Mouse (Mus musculus) forebrain, embryonic 15.5 days (tissue): ENCODE results near the gene Nfib. TPM values are rescaled to one million over a fixed set of nuclear protein-coding genes. Genes with fewer than 3 reads are reported as not detected.

Experiments used
- ATAC-seq: fragments of 200-750 bp; cut with Nextera tagmentation; replicated peaks from 2 replicates; pipeline ENCODE4 v1.8.0; 2017; ENCODE audit warnings: mild to moderate bottlenecking, moderate TSS enrichment, moderate library complexity
- H3K27ac ChIP-seq: fragments of 300-500 bp; sonication (generic); replicated peaks from 2 replicates; pipeline ENCODE4 v1.5.1; 2015; ENCODE audit warnings: mild to moderate bottlenecking, inconsistent platforms
- H3K27me3 ChIP-seq: fragments of 300-500 bp; sonication (generic); 2 replicates; pipeline ENCODE4 v1.6.1; 2015; ENCODE audit warnings: inconsistent platforms
- H3K36me3 ChIP-seq: fragments of 300-500 bp; sonication (generic); 2 replicates; pipeline ENCODE4 v1.6.1; 2015; ENCODE audit warnings: mild to moderate bottlenecking, inconsistent platforms
- H3K4me1 ChIP-seq: fragments of 300-500 bp; sonication (generic); 2 replicates; pipeline ENCODE4 v1.6.1; 2015; ENCODE audit warnings: inconsistent platforms
- H3K4me2 ChIP-seq: fragments of 300-500 bp; sonication (generic); replicated peaks from 2 replicates; pipeline ENCODE4 v1.6.1; 2015; ENCODE audit warnings: mild to moderate bottlenecking, inconsistent platforms
- H3K4me3 ChIP-seq: fragments of 300-500 bp; sonication (generic); 2 replicates; pipeline ENCODE4 v1.5.1; 2015; ENCODE audit warnings: mild to moderate bottlenecking, inconsistent platforms
- H3K9ac ChIP-seq: fragments of 300-500 bp; sonication (generic); replicated peaks from 2 replicates; pipeline ENCODE4 v1.6.1; 2015; ENCODE audit warnings: mild to moderate bottlenecking, inconsistent platforms
- H3K9me3 ChIP-seq: fragments of 300-500 bp; sonication (generic); 2 replicates; pipeline ENCODE4 v1.6.1; 2016; ENCODE audit warnings: inconsistent platforms
- WGBS: fragments of 180-500 bp; shearing (Covaris S2); methylation state at CpG from one replicate; pipeline ENCODE4 v1.1.7; 2015; ENCODE audit warnings: mixed read lengths; 5-methylcytosine and 5-hydroxymethylcytosine counted together
- polyA plus RNA-seq: library from polyadenylated mRNA; unstranded; fragments of >200 nt; fragmentation: Nextera tagmentation; extraction: Ambion mirVana; gene quantifications from 2 replicates; pipeline ENCODE4 v1.2.1, GENCODE M21; 2015

The Nfib gene
- polyA plus RNA-seq, 1 experiment from 2014 or later: 282 TPM

DNA sequence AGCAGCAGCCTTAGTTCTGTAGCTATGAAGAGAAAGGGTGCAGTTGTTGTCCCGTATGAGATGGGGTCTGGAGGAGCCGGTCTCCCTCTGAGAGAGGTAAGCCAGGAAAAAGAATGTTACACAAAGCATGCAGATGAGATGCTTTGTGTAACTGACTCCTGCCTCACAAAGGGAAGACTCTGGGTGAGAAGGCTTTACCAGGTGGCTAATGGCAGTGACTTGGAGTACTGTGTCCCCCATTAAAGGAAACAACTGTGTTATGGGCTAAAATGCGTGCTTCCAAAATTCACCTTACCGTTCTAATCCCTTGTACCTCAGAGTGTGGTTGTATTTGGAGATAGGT, 162.2 kb downstream of the Nfib start:
- ATAC-seq: no peak
- Histone ChIP-seq H3K4me1 (peaks cover 41% of the 10 kb centered on the region), H3K9me3 (no peaks in the 10 kb centered on the region), H3K9ac (0 out of 2 replicates have a peak overlapping the region, but pooled peaks have one; percentile 29), H3K27ac (peak overlapping the region; percentile 97), H3K4me3 (no peak overlapping the region), H3K27me3 (no peaks in the 10 kb centered on the region), H3K36me3 (no peaks in the 10 kb centered on the region), H3K4me2 (peak overlapping the region; percentile 5; the same call in 1 of the 2 replicates)
- 39% methylated on average over 4 of the region's 4 CpGs for WGBS

DNA sequence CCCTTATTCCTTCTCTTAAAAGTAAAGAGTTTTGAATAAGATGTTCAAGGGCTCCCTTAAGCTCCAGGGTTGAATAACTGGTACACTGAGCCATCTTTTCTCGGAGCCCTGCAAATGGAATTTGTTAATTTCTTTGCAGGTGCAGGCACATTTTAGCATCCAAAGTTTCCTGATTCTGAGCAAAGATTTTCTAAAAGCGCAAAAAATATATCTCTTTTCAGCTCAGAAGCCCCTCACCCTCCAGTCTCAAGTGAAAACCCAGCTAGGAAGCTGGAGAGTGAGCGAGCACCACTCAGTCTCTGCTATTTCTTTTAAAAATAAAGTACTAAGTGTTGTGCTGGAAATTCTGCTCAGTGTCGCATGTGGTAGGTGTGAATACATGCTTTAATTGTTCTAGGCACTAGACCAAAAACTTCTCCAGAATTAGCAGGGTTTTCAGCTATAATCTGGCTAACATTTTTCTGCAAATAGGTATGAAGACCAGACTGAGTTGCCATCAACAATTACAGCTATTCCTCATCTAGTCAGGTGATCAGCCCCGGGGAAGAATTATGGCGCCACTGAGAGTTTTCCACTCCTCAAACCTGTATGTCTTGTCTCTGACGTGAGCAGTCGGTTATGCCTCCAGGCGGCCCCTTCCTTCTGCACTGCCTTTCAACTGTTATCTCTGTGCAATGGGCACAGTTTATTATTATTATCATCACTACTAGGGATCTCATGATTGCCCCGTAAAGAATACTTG, 162.7 kb downstream of the Nfib start:
- ATAC-seq: no peak
- no peak overlapping the region for H3K4me3 ChIP-seq
- no peaks in the 10 kb centered on the region for H3K27me3 ChIP-seq
- H3K36me3 ChIP-seq: no peaks in the 10 kb centered on the region
- H3K4me2 ChIP-seq: peak overlapping the region; percentile 5; the same call in 1 of the 2 replicates
- WGBS: 57% methylated on average over 10 of the region's 10 CpGs
- H3K9me3 ChIP-seq: no peaks in the 10 kb centered on the region
- peaks cover 46% of the 10 kb centered on the region for H3K4me1 ChIP-seq
- H3K27ac ChIP-seq: peak overlapping the region; percentile 97
- 0 out of 2 replicates have a peak overlapping the region, but pooled peaks have one; percentile 29 for H3K9ac ChIP-seq

DNA sequence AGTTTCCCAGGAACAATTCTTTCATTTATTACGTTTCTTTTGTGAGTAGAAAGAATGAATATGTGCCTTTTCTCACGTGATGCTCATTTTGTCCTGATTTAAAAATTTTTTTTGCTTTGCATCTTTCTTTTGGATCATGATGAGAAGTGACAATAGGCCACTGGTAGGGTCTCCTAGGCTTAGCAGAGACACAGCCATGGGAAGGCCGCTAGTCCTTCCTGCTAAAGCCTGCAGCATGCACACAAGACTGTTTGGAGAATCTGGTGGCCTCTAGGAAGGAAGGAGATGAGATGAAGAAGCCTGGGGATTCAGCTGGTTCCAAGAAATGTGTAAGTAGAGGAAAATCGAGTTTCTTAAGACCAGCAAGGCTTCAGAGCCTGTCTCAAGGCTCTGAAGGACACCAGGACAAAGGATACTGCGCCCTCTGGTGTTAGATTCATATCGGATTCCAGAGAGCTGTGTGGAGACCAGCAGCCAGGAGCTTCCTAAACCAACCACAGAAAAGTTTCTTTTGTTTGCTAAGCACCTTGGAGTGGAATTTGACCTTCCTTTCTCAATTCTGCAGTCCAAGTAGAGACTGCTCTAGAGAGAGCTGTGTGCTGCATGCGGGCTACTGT, 163.5 kb downstream of the Nfib start:
- 0 out of 2 replicates have a peak overlapping the region, but pooled peaks have one; percentile 29 for H3K9ac ChIP-seq
- H3K4me2 ChIP-seq: 0 out of 2 replicates have a peak overlapping the region, but pooled peaks have one; percentile 8
- peak overlapping the region; percentile 97 for H3K27ac ChIP-seq
- 26% methylated on average over 7 of the region's 7 CpGs for WGBS
- no peak overlapping the region for H3K4me3 ChIP-seq
- no peaks in the 10 kb centered on the region for H3K9me3 ChIP-seq
- ATAC-seq: peak; percentile 73
- H3K27me3 ChIP-seq: no peaks in the 10 kb centered on the region
- peaks cover 54% of the 10 kb centered on the region for H3K4me1 ChIP-seq
- H3K36me3 ChIP-seq: no peaks in the 10 kb centered on the region

DNA sequence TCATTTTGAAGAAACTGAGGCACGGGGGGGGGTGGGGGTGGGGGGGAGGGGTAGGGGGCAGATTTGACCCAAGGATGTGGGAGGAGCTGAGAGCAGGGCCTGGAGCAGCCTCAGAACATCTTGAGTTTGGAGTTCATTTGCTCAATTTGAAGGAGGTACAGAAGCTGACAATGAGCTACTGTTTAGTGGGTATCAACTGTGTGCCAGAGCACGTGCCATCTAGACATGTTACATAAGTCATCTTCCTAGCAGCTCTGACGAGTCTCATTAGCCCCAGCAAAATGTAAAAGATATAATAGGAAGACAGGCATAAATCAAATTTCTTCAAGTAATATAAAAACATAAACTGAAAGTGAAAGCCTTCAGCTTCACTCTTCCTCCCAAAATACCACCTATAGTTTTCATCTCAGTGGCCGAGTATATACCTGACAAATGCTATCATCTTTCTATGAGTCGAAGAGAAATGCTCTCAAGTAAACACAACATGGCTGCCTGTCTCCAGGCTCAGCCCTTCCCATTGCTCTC, 165.0 kb downstream of the Nfib start:
- Histone ChIP-seq H3K27ac (peak overlapping the region; percentile 97), H3K4me3 (no peak overlapping the region), H3K27me3 (no peaks in the 10 kb centered on the region), H3K4me1 (peaks cover 65% of the 10 kb centered on the region), H3K36me3 (no peaks in the 10 kb centered on the region), H3K9me3 (no peaks in the 10 kb centered on the region), H3K9ac (no peak overlapping the region; the same call in 1 of the 2 replicates), H3K4me2 (peak overlapping the region; percentile 69; the same call in 1 of the 2 replicates)
- 47% methylated on average over 5 of the region's 5 CpGs for WGBS
- no peak for ATAC-seq

DNA sequence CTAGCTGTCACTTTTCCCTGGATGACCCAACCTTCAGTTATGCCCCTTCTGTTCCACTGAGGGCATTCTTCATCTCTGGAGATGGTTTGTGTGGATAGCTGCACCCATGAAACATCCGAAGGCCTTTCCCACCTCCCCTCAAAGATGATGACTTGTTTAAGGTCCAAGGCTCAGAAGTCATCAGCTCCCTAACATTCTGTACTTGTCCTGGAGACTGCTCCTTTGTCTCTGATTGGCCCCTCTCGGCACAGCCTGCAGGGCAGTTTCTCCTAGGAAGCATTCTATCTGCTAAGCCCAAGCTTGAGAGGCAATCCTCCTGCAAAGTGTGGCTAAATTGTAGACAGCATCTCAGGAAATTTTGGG, 165.5 kb downstream of the Nfib start:
- ATAC-seq: no peak
- Histone ChIP-seq H3K36me3 (no peaks in the 10 kb centered on the region), H3K27me3 (no peaks in the 10 kb centered on the region), H3K4me3 (peak overlapping the region; percentile 42), H3K9me3 (no peaks in the 10 kb centered on the region), H3K27ac (peak overlapping the region; percentile 97), H3K9ac (peak overlapping the region; percentile 66), H3K4me1 (peaks cover 66% of the 10 kb centered on the region), H3K4me2 (peak overlapping the region; percentile 69)
- WGBS: 31% methylated on average over 2 of the region's 2 CpGs

DNA sequence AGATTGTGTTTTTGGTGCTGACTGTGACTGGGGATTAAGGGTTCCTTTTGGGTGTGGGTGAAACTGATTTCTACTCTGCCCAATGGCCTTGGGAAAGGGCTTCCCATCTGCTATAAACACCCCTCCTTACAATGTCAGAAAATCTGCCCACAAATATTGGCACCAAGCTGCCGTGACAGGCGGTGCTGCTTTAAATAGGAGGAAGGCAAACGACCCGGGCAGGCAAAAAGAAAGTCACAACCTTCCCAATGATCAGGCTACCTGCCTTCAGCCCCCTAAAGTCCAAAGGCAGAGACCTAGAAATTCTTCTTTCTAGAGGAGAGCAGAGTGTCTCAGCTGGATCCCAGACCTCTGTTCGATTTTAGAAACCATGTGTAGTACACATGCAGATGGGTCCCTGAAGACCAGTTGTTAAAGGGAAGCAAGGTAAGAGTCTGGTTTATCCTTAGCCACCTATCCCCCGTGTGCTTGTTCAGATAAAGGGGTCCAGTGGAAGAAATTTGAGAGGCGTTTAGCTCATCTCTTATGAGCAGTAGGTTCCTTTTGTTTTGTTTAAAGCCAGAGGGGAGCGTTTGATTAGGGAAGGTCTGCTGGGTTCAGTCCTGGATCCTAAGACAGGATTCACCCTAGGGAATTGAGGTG, 166.0 kb downstream of the Nfib start:
- Histone ChIP-seq H3K4me3 (peak overlapping the region; percentile 42), H3K36me3 (no peaks in the 10 kb centered on the region), H3K4me1 (peaks cover 63% of the 10 kb centered on the region), H3K9me3 (no peaks in the 10 kb centered on the region), H3K27me3 (no peaks in the 10 kb centered on the region), H3K27ac (peak overlapping the region; percentile 97), H3K9ac (peak overlapping the region; percentile 66), H3K4me2 (peak overlapping the region; percentile 69)
- WGBS: 26% methylated on average over 8 of the region's 8 CpGs
- 0 out of 2 replicates have a peak, but pooled peaks have one; percentile 20 for ATAC-seq

DNA sequence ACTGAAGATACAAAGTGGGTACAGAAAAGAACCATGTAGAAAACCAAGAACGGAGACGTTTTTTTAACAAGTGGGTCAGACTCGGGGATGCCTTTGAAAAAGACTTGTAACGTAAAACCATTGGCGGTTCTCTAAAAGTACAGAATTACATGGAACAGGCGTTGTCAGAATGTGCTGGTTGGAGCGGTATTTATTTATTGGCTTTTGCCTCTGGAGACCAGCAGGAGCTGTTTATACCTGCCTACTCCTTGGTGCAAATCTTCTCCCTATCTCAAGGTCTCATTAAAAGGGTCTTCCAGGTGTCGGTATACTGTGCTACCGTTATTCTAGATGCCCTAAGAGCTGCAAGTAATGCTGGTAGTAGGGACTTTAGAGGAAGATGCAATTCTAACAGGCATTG, 166.7 kb downstream of the Nfib start:
- H3K4me2 ChIP-seq: peak overlapping the region; percentile 69
- H3K27me3 ChIP-seq: no peaks in the 10 kb centered on the region
- H3K27ac ChIP-seq: peak overlapping the region; percentile 97

DNA sequence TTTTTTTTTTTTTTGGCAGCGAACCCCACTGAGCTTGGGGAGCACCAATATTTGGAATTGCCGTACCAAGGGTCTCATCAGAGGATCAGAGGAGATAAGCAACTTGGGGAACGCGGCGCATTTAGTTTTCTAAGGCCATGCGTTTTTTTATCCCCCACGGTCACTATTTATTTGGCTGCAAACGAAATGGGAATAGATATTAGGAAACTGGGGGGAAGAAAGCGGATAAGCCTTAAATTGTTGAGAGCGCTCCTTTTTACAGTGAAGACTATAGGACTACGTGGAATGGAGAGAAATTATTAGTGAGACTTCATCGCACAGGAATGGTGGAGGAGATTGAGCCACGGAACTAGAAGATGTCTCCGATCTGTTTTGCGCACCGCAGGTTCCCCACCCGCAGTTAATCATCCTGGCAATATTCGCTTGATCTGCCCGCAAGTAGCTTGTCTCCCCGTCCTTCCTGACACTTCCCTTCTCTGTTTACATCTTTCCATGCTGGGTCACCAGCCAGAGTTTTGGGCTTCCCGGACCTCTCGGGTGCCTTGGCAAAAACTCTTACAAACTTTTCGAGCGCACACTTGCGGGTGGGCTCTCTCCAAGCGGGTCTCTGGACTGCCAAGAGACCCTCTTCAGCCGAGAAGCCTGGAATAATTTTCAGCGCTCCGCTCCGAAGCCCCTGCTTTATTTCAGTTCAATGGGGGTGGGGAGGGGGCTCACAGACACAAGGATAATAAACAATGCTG, 167.3 kb downstream of the Nfib start:
- Histone ChIP-seq H3K4me1 (peaks cover 63% of the 10 kb centered on the region), H3K27ac (peak overlapping the region; percentile 97)
- ATAC-seq: no peak

More for the DNA sequence above, 166.7 kb downstream of the Nfib start:
- ATAC-seq: no peak
- Histone ChIP-seq H3K4me3 (peak overlapping the region; percentile 42), H3K9me3 (no peaks in the 10 kb centered on the region), H3K9ac (peak overlapping the region; percentile 66), H3K36me3 (no peaks in the 10 kb centered on the region), H3K4me1 (peaks cover 65% of the 10 kb centered on the region)
- WGBS: 6% methylated on average over 9 of the region's 9 CpGs

DNA sequence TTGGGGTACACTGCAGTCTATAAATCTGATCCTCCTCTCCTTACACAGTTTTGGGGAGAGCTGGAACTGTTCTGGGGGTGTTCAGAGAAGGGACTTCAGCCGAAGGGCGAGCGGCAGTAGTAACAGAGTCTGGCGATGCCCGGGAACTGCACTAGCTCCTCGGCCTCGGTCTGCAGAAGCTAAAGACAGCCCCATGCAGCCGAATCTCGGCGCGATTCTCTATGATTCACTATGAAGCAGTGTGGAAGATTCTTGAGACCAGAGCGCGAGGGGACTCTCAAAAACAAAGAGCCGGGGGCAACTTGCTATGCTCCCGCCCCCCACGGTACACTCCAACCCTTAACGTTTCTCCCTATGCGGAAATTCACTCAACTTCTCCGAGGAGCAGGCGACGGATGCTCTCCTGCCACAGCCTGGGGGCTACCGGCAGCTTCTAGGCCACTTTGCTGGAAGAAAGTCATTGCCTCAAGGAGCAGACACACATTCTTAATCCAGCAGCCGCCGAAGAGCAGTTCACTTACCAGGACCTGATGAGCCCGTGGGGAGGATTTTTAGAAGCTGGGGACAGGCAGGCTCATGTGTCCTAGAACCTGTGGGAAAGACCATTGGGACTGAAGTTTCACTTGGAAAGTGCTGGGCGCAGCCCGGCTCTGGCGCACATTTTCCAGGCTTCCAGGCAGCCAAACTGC, 168.1 kb downstream of the Nfib start:
- H3K4me3 ChIP-seq: peak overlapping the region; percentile 42
- H3K4me2 ChIP-seq: peak overlapping the region; percentile 69
- peak overlapping the region; percentile 97 for H3K27ac ChIP-seq
- peak overlapping the region; percentile 66 for H3K9ac ChIP-seq
- WGBS: 2% methylated on average over 28 of the region's 28 CpGs
- no peaks in the 10 kb centered on the region for H3K27me3 ChIP-seq
- H3K4me1 ChIP-seq: peaks cover 62% of the 10 kb centered on the region
- no peak for ATAC-seq
- no peaks in the 10 kb centered on the region for H3K9me3 ChIP-seq
- H3K36me3 ChIP-seq: no peaks in the 10 kb centered on the region

More for the DNA sequence above, 167.3 kb downstream of the Nfib start:
- H3K9ac ChIP-seq: peak overlapping the region; percentile 66
- no peaks in the 10 kb centered on the region for H3K9me3 ChIP-seq
- H3K4me2 ChIP-seq: peak overlapping the region; percentile 69
- H3K36me3 ChIP-seq: no peaks in the 10 kb centered on the region
- no peaks in the 10 kb centered on the region for H3K27me3 ChIP-seq
- WGBS: 1% methylated on average over 30 of the region's 30 CpGs
- H3K4me3 ChIP-seq: peak overlapping the region; percentile 42

DNA sequence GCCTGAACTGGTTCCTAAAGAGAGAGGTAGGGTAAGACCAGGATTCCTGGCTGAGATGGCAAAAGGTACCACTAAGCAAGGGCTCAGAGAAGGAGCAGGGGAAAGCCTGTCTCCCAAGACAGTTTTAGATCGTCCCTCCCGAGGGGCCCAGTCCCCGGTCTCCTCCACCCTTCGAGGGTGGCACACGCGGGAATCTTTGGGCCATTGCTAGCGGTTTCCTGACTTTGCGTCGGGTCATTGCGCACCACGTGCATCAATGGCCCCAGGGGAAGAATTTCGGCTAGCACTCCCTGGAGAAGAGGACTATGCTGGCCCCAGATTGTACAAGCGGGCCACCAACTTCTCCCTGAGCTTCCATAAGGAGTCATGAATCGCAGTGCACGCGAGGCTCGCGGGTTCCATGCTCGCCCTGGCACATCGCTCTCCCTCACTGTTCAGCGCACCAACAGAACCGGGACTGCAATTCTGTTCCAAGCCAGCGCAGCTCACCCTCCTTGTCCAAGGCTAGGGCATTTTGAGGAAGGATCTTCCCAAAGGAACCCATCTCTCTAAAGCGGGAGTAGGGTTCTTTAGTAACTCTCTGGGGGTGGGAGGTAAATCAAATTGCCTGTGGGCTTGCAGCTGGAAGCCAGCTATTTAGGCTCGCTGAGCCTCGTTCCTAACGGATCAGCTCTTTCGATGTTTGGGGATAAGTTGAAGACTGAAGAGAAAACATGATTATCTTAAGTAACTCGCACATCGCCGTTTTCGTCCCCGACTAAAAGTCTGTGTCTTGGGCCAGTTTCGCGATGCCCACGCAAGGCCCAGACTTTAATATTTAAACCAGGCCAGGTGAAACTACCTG, 168.9 kb downstream of the Nfib start:
- H3K4me3 ChIP-seq: peak overlapping the region; percentile 42
- peak overlapping the region; percentile 66 for H3K9ac ChIP-seq
- H3K27ac ChIP-seq: peak overlapping the region; percentile 97
- H3K4me2 ChIP-seq: peak overlapping the region; percentile 69
- WGBS: 16% methylated on average over 36 of the region's 36 CpGs
- no peaks in the 10 kb centered on the region for H3K9me3 ChIP-seq
- no peaks in the 10 kb centered on the region for H3K27me3 ChIP-seq
- H3K4me1 ChIP-seq: peaks cover 63% of the 10 kb centered on the region
- no peak for ATAC-seq
- H3K36me3 ChIP-seq: no peaks in the 10 kb centered on the region
